Mouse (Mus musculus) limb, embryonic 14.5 days (tissue): ENCODE measurements around the gene Gabrr3. TPM values are rescaled to one million over a fixed set of nuclear protein-coding genes. Genes with fewer than 3 reads are reported as not detected.

Source experiments
- ATAC-seq: fragments of 200-750 bp; cut with Nextera tagmentation; 2 replicates; pipeline ENCODE4 v1.8.0; 2017; ENCODE audit warnings: low read depth, moderate number of reproducible peaks, moderate TSS enrichment; ENCODE audit not compliant: low FRiP score
- DNase-seq: peaks from one replicate; pipeline ENCODE4 v3.0.0-alpha.2; 2015; ENCODE audit warnings: low spot score
- H3K27ac ChIP-seq: fragments of 300-500 bp; sonication (generic); replicated peaks from 2 replicates; pipeline ENCODE4 v1.5.1; 2014; ENCODE audit warnings: low read depth, mild to moderate bottlenecking, low read length, moderate library complexity, mixed read lengths
- H3K27me3 ChIP-seq: fragments of 300-500 bp; sonication (generic); 2 replicates; pipeline ENCODE4 v1.6.1; 2014; ENCODE audit warnings: low read length, mixed read lengths; ENCODE audit not compliant: control insufficient read depth, insufficient read depth
- H3K36me3 ChIP-seq: fragments of 300-500 bp; sonication (generic); 2 replicates; pipeline ENCODE4 v1.6.1; 2014; ENCODE audit warnings: mild to moderate bottlenecking, low read length, moderate library complexity, mixed read lengths; ENCODE audit not compliant: control insufficient read depth, insufficient read depth
- H3K4me1 ChIP-seq: fragments of 300-500 bp; sonication (generic); 2 replicates; pipeline ENCODE4 v1.6.1; 2014; ENCODE audit warnings: antibody characterized with exemption, low read length, mixed read lengths; ENCODE audit not compliant: control insufficient read depth, insufficient read depth
- H3K4me2 ChIP-seq: fragments of 300-500 bp; sonication (generic); replicated peaks from 2 replicates; pipeline ENCODE4 v1.6.1; 2014; ENCODE audit warnings: low read depth, mild to moderate bottlenecking, low read length, moderate library complexity; ENCODE audit not compliant: severe bottlenecking
- H3K4me3 ChIP-seq: fragments of 300-500 bp; sonication (generic); replicated peaks from 2 replicates; pipeline ENCODE4 v1.5.1; 2014; ENCODE audit warnings: low read length
- H3K9ac ChIP-seq: fragments of 300-500 bp; sonication (generic); 2 replicates; pipeline ENCODE4 v1.6.1; 2014; ENCODE audit warnings: mild to moderate bottlenecking, low read depth, low read length, moderate library complexity; ENCODE audit not compliant: severe bottlenecking
- H3K9me3 ChIP-seq: fragments of 300-500 bp; sonication (generic); 2 replicates; pipeline ENCODE4 v1.6.1; 2016; ENCODE audit warnings: low read length; ENCODE audit not compliant: control insufficient read depth
- POLR2A ChIP-seq: fragments of 200-500 bp; IDR thresholded peaks from 2 replicates; pipeline ENCODE4 v1.8.0; 2012; ENCODE audit warnings: inconsistent platforms, mild to moderate bottlenecking, moderate library complexity, borderline replicate concordance; ENCODE audit not compliant: insufficient read depth, insufficient read length; ENCODE audit errors: extremely low read depth
- WGBS: fragments of 180-500 bp; shearing (Covaris S2); extraction: QIAGEN DNeasy Blood & Tissue Kit; methylation state at CpG from one replicate; pipeline ENCODE4 v1.1.7; 2014; 5-methylcytosine and 5-hydroxymethylcytosine counted together
- polyA plus RNA-seq, 2 experiments: library from polyadenylated mRNA; depleted of rRNA in 1 of 2; stranded (reverse) in 1 of 2; unstranded in 1 of 2; fragments of >200 nt; fragmentation: Nextera tagmentation in 1 of 2; extraction: Ambion mirVana in 1 of 2; gene quantifications; 2 replicates each; pipeline versions ENCODE4 v1.2.1 to v1.2.3; 2012 to 2014

The Gabrr3 gene
- polyA plus RNA-seq, 2 experiments = 0.06 to 0.07 TPM

GRCm38 (mm10) chr16:59469846-59470245, 62.7 kb downstream of the Gabrr3 start:
- H3K27me3 ChIP-seq = no peaks in the 10 kb centered on the region
- WGBS = 67% methylated on average over 1 of the region's 1 CpGs
- no peak overlapping the region for H3K4me3 ChIP-seq
- no peaks in the 10 kb centered on the region for H3K4me1 ChIP-seq
- H3K27ac ChIP-seq = no peak overlapping the region
- TF ChIP-seq POLR2A = no peak
- H3K9me3 ChIP-seq = no peaks in the 10 kb centered on the region; the same call in 1 of the 2 replicates
- H3K9ac ChIP-seq = no peak overlapping the region
- DNase-seq (no peak), ATAC-seq (no peak)
- no peak overlapping the region for H3K4me2 ChIP-seq
- H3K36me3 ChIP-seq = no peaks in the 10 kb centered on the region

GRCm38 (mm10) chr16:59471637-59472278, 64.6 kb downstream of the Gabrr3 start, which contains the start of gene Riox2:
Gene Riox2 (plus strand): TSS chr16:59471775.
- Histone ChIP-seq H3K27ac (0 out of 2 replicates have a peak within 1 kb of the TSS, but pooled peaks have one; percentile 35), H3K36me3 (0 out of 2 replicates have a peak, but pooled peaks cover 5% of the 10 kb centered on the region), H3K4me3 (peak within 1 kb of the TSS; percentile 64), H3K4me2 (peak within 1 kb of the TSS; percentile 48), H3K9ac (peak within 1 kb of the TSS; percentile 70), H3K4me1 (no peaks in the 10 kb centered on the region), H3K27me3 (no peaks in the 10 kb centered on the region), H3K9me3 (no peaks in the 10 kb centered on the region)
- 2% methylated on average over 56 of the region's 56 CpGs for WGBS
- TF ChIP-seq POLR2A = 0 out of 2 replicates have a peak, but pooled peaks have one; percentile 36
- peak; percentile 71 for DNase-seq
- peak; percentile 93 for ATAC-seq

GRCm38 (mm10) chr16:59472546-59472945, 65.4 kb downstream of the Gabrr3 start:
- ATAC-seq (no peak), DNase-seq (no peak)
- TF ChIP-seq POLR2A = no peak
- H3K4me1 ChIP-seq = no peaks in the 10 kb centered on the region
- H3K4me2 ChIP-seq = peak overlapping the region; percentile 48
- no peaks in the 10 kb centered on the region for H3K9me3 ChIP-seq
- WGBS = 57% methylated on average over 6 of the region's 6 CpGs
- no peak overlapping the region for H3K9ac ChIP-seq
- H3K36me3 ChIP-seq = 0 out of 2 replicates have a peak, but pooled peaks cover 10% of the 10 kb centered on the region
- no peaks in the 10 kb centered on the region for H3K27me3 ChIP-seq
- H3K4me3 ChIP-seq = peak overlapping the region; percentile 64
- no peak overlapping the region for H3K27ac ChIP-seq

GRCm38 (mm10) chr16:59474788-59475187, 67.7 kb downstream of the Gabrr3 start:
- no peaks in the 10 kb centered on the region for H3K27me3 ChIP-seq
- WGBS = 11% methylated on average over 1 of the region's 1 CpGs
- H3K4me3 ChIP-seq = no peak overlapping the region
- DNase-seq (peak; percentile 17), ATAC-seq (no peak)
- TF ChIP-seq POLR2A = no peak
- H3K4me2 ChIP-seq = no peak overlapping the region
- no peak overlapping the region for H3K27ac ChIP-seq
- no peaks in the 10 kb centered on the region for H3K9me3 ChIP-seq
- no peaks in the 10 kb centered on the region for H3K4me1 ChIP-seq
- H3K36me3 ChIP-seq = 0 out of 2 replicates have a peak, but pooled peaks cover 13% of the 10 kb centered on the region
- H3K9ac ChIP-seq = no peak overlapping the region

GRCm38 (mm10) chr16:59477955-59478354, 70.8 kb downstream of the Gabrr3 start:
- Histone ChIP-seq H3K4me1 (no peaks in the 10 kb centered on the region), H3K4me2 (no peak overlapping the region), H3K9me3 (no peaks in the 10 kb centered on the region), H3K4me3 (no peak overlapping the region), H3K36me3 (peaks cover 32% of the 10 kb centered on the region), H3K9ac (no peak overlapping the region), H3K27me3 (no peaks in the 10 kb centered on the region), H3K27ac (no peak overlapping the region)
- no peak for TF ChIP-seq POLR2A
- ATAC-seq = no peak
- WGBS = 94% methylated on average over 3 of the region's 3 CpGs
- DNase-seq = no peak

- Histone ChIP-seq H3K9me3 (no peaks in the 10 kb centered on the region), H3K4me1 (peaks cover 7% of the 10 kb centered on the region; the same call in 1 of the 2 replicates), H3K36me3 (peaks cover 76% of the 10 kb centered on the region), H3K4me2 (no peak overlapping the region), H3K27ac (no peak overlapping the region), H3K27me3 (no peaks in the 10 kb centered on the region), H3K9ac (no peak overlapping the region), H3K4me3 (no peak overlapping the region)
- ATAC-seq (no peak), DNase-seq (no peak)
- no peak for TF ChIP-seq POLR2A
- 70% methylated on average over 7 of the region's 7 CpGs for WGBS
Measured at GRCm38 (mm10) chr16:59487239-59487638, 80.1 kb downstream of the Gabrr3 start.
